Mouse (Mus musculus): ENCODE data around the gene Abhd2. TPM values are rescaled to one million over a fixed set of nuclear protein-coding genes. Genes with fewer than 3 reads are reported as not detected.

Gene Abhd2
- polyA plus RNA-seq, 1 experiment from 2014 or later: 10.7 TPM

- no peak overlapping the region for H3K27ac ChIP-seq
These were observed 42.1 kb downstream of the Abhd2 start for GRCm38 (mm10) chr7:79315149-79315548.

GRCm38 (mm10) chr7:79316069-79316695, 43.2 kb downstream of the Abhd2 start:
- WGBS: 14% methylated on average over 10 of the region's 10 CpGs
- no peaks in the 10 kb centered on the region for H3K27me3 ChIP-seq
- H3K4me1 ChIP-seq: peaks cover 67% of the 10 kb centered on the region
- no peak overlapping the region for H3K9ac ChIP-seq
- ATAC-seq (ENCODE audit: low FRiP score, low read depth): no peak
- H3K9me3 ChIP-seq: no peaks in the 10 kb centered on the region
- H3K27ac ChIP-seq: peak overlapping the region; percentile 44; the same call in 1 of the 2 replicates
- H3K36me3 ChIP-seq: no peaks in the 10 kb centered on the region
- H3K4me3 ChIP-seq: no peak overlapping the region
- H3K4me2 ChIP-seq (replicated peaks): peak overlapping the region; percentile 9; the same call in 1 of the 2 replicates

More at GRCm38 (mm10) chr7:79315149-79315548, 42.1 kb downstream of the Abhd2 start:
- Histone ChIP-seq H3K27me3 (no peaks in the 10 kb centered on the region), H3K4me2 (replicated peaks) (no peak overlapping the region), H3K36me3 (no peaks in the 10 kb centered on the region), H3K4me3 (no peak overlapping the region), H3K9me3 (no peaks in the 10 kb centered on the region), H3K9ac (no peak overlapping the region), H3K4me1 (peaks cover 73% of the 10 kb centered on the region)
- no peak for ATAC-seq (ENCODE audit: low FRiP score, low read depth)
- 62% methylated on average over 8 of the region's 8 CpGs for WGBS

GRCm38 (mm10) chr7:79317576-79317975, 44.6 kb downstream of the Abhd2 start:
- Histone ChIP-seq H3K4me1 (peaks cover 66% of the 10 kb centered on the region), H3K36me3 (no peaks in the 10 kb centered on the region), H3K27ac (peak overlapping the region; percentile 63; the same call in 1 of the 2 replicates), H3K4me2 (replicated peaks) (no peak overlapping the region), H3K9ac (no peak overlapping the region), H3K27me3 (no peaks in the 10 kb centered on the region), H3K4me3 (no peak overlapping the region), H3K9me3 (no peaks in the 10 kb centered on the region)
- WGBS: 65% methylated on average over 7 of the region's 7 CpGs
- ATAC-seq (ENCODE audit: low FRiP score, low read depth): no peak

GRCm38 (mm10) chr7:79318110-79318801, 45.3 kb downstream of the Abhd2 start:
- Histone ChIP-seq H3K4me1 (peaks cover 66% of the 10 kb centered on the region), H3K4me2 (replicated peaks) (peak overlapping the region; percentile 9; the same call in 1 of the 2 replicates), H3K4me3 (no peak overlapping the region), H3K27me3 (no peaks in the 10 kb centered on the region), H3K9me3 (no peaks in the 10 kb centered on the region), H3K9ac (no peak overlapping the region; the same call in 1 of the 2 replicates), H3K36me3 (no peaks in the 10 kb centered on the region; the same call in 1 of the 2 replicates), H3K27ac (peak overlapping the region; percentile 63)
- WGBS: 15% methylated on average over 13 of the region's 13 CpGs
- ATAC-seq (ENCODE audit: low FRiP score, low read depth): peak; percentile 51; the same call in 1 of the 2 replicates

- H3K4me2 ChIP-seq (replicated peaks): no peak overlapping the region
- H3K36me3 ChIP-seq: peaks cover 50% of the 10 kb centered on the region
- WGBS: 72% methylated on average over 8 of the region's 8 CpGs
- ATAC-seq (ENCODE audit: low FRiP score, low read depth): no peak
- no peak overlapping the region for H3K4me3 ChIP-seq
- no peak overlapping the region for H3K27ac ChIP-seq
- H3K9me3 ChIP-seq: no peaks in the 10 kb centered on the region
- no peaks in the 10 kb centered on the region for H3K27me3 ChIP-seq
- 0 out of 2 replicates have a peak overlapping the region, but pooled peaks have one; percentile 4 for H3K9ac ChIP-seq
- H3K4me1 ChIP-seq: peaks cover 14% of the 10 kb centered on the region
These were observed 50.9 kb downstream of the Abhd2 start for GRCm38 (mm10) chr7:79323855-79324254.

GRCm38 (mm10) chr7:79328769-79329168, 55.8 kb downstream of the Abhd2 start:
- peaks cover 65% of the 10 kb centered on the region for H3K36me3 ChIP-seq

GRCm38 (mm10) chr7:79331197-79331596, 58.2 kb downstream of the Abhd2 start:
- H3K4me2 ChIP-seq (replicated peaks): no peak overlapping the region
- H3K27me3 ChIP-seq: no peaks in the 10 kb centered on the region
- no peak overlapping the region for H3K9ac ChIP-seq
- no peaks in the 10 kb centered on the region for H3K4me1 ChIP-seq
- no peaks in the 10 kb centered on the region for H3K9me3 ChIP-seq
- H3K27ac ChIP-seq: no peak overlapping the region
- peaks cover 47% of the 10 kb centered on the region for H3K36me3 ChIP-seq
- ATAC-seq (ENCODE audit: low FRiP score, low read depth): no peak
- no peak overlapping the region for H3K4me3 ChIP-seq
- 75% methylated on average over 10 of the region's 10 CpGs for WGBS

More at GRCm38 (mm10) chr7:79328769-79329168, 55.8 kb downstream of the Abhd2 start:
- no peak overlapping the region for H3K27ac ChIP-seq
- no peaks in the 10 kb centered on the region for H3K4me1 ChIP-seq
- H3K9ac ChIP-seq: no peak overlapping the region
- no peak for ATAC-seq (ENCODE audit: low FRiP score, low read depth)
- H3K27me3 ChIP-seq: no peaks in the 10 kb centered on the region
- no peak overlapping the region for H3K4me3 ChIP-seq
- WGBS: 83% methylated on average over 5 of the region's 5 CpGs
- no peaks in the 10 kb centered on the region for H3K9me3 ChIP-seq
- H3K4me2 ChIP-seq (replicated peaks): no peak overlapping the region

- no peak overlapping the region for H3K4me3 ChIP-seq
- WGBS: 70% methylated on average over 3 of the region's 3 CpGs
- no peak overlapping the region for H3K9ac ChIP-seq
- H3K36me3 ChIP-seq: peaks cover 33% of the 10 kb centered on the region
- H3K4me1 ChIP-seq: no peaks in the 10 kb centered on the region
- no peak overlapping the region for H3K4me2 ChIP-seq (replicated peaks)
- H3K9me3 ChIP-seq: no peaks in the 10 kb centered on the region
- no peaks in the 10 kb centered on the region for H3K27me3 ChIP-seq
- ATAC-seq (ENCODE audit: low FRiP score, low read depth): no peak
- no peak overlapping the region for H3K27ac ChIP-seq
These were observed 60.4 kb downstream of the Abhd2 start for GRCm38 (mm10) chr7:79333419-79333818.

GRCm38 (mm10) chr7:79336362-79336910, 63.4 kb downstream of the Abhd2 start:
- Histone ChIP-seq H3K36me3 (peaks cover 11% of the 10 kb centered on the region), H3K27me3 (no peaks in the 10 kb centered on the region), H3K9ac (no peak overlapping the region), H3K4me2 (replicated peaks) (no peak overlapping the region), H3K9me3 (no peaks in the 10 kb centered on the region), H3K4me3 (no peak overlapping the region), H3K4me1 (no peaks in the 10 kb centered on the region), H3K27ac (no peak overlapping the region)
- WGBS: 86% methylated on average over 8 of the region's 8 CpGs
- no peak for ATAC-seq (ENCODE audit: low FRiP score, low read depth)

GRCm38 (mm10) chr7:79345902-79346301, 72.9 kb downstream of the Abhd2 start:
- H3K36me3 ChIP-seq: peaks cover 39% of the 10 kb centered on the region
- H3K27ac ChIP-seq: no peak overlapping the region
- ATAC-seq (ENCODE audit: low FRiP score, low read depth): no peak
- WGBS: 44% methylated on average over 4 of the region's 4 CpGs
- no peaks in the 10 kb centered on the region for H3K27me3 ChIP-seq
- H3K4me1 ChIP-seq: no peaks in the 10 kb centered on the region
- no peak overlapping the region for H3K4me2 ChIP-seq (replicated peaks)
- H3K9ac ChIP-seq: no peak overlapping the region
- no peaks in the 10 kb centered on the region for H3K9me3 ChIP-seq
- no peak overlapping the region for H3K4me3 ChIP-seq

GRCm38 (mm10) chr7:79346555-79347075, 73.6 kb downstream of the Abhd2 start:
- Histone ChIP-seq H3K4me3 (no peak overlapping the region), H3K4me1 (no peaks in the 10 kb centered on the region), H3K9me3 (no peaks in the 10 kb centered on the region), H3K27ac (no peak overlapping the region), H3K36me3 (peaks cover 45% of the 10 kb centered on the region), H3K9ac (no peak overlapping the region), H3K4me2 (replicated peaks) (no peak overlapping the region), H3K27me3 (no peaks in the 10 kb centered on the region)
- no peak for ATAC-seq (ENCODE audit: low FRiP score, low read depth)
- WGBS: 69% methylated on average over 8 of the region's 8 CpGs
